Mouse (Mus musculus): ENCODE data around the gene Fat4. TPM values are rescaled to one million over a fixed set of nuclear protein-coding genes. Genes with fewer than 3 reads are reported as not detected.

Gene Fat4
- 2.5 and 2.8 TPM in 2 replicates for polyA plus RNA-seq (2021; fragmentation: Nextera tagmentation)
- long read RNA-seq, experiment 1, partial matches to known transcripts: 0 of 7 reads
- long read RNA-seq, experiment 1, other reads (novel, unspliced or antisense): 7 of 7 reads
- long read RNA-seq, experiment 2, partial matches to known transcripts: 4 of 8 reads
- long read RNA-seq, experiment 2, other reads (novel, unspliced or antisense): 3 of 8 reads

GRCm38 (mm10) chr3:38886890-38887355 is at the start of gene Fat4:
Gene Fat4, plus strand, starts transcription at chr3:38886940.

Data from layer of hippocampus, adult 6 months (tissue).